Mouse (Mus musculus): Measurements from ENCODE around the gene Nacc2. TPM values are rescaled to one million over a fixed set of nuclear protein-coding genes. Genes with fewer than 3 reads are reported as not detected.

Gene Nacc2
- 18.5 and 18.9 TPM in 2 replicates for total RNA-seq (2014; rRNA removed)
- 12.3 and 18.3 TPM in 2 replicates for polyA plus RNA-seq (2015; fragmentation: Nextera tagmentation; extraction: Ambion mirVana)

GRCm38 (mm10) chr2:26123079-26123648 is at the start of gene Nacc2:
Nacc2 (minus strand) TSS chr2:26123220.
- no peak for ATAC-seq

GRCm38 (mm10) chr2:26172166-26172565 is 49.1 kb upstream of the Nacc2 start:
- DNase-seq = no peak
- Histone ChIP-seq H3K9me3 (ENCODE audit: low read length) (no peaks in the 10 kb centered on the region), H3K27me3 (ENCODE audit: insufficient read depth, low read length) (no peaks in the 10 kb centered on the region), H3K4me2 (ENCODE audit: low read depth) (no peak overlapping the region), H3K4me3 (ENCODE audit: low read depth, low read length) (no peak overlapping the region), H3K27ac (ENCODE audit: low read depth, low read length) (no peak overlapping the region), H3K4me1 (ENCODE audit: insufficient read depth) (no peaks in the 10 kb centered on the region), H3K36me3 (ENCODE audit: insufficient read depth) (no peaks in the 10 kb centered on the region), H3K9ac (no peak overlapping the region)
- no peak for ATAC-seq
- WGBS = 84% methylated on average over 2 of the region's 2 CpGs
- no peak for TF ChIP-seq CTCF (IDR thresholded peaks at IDR 0.05; ENCODE audit: low read depth)

More at GRCm38 (mm10) chr2:26123079-26123648, at the start of gene Nacc2:
- 30% methylated on average over 9 of the region's 9 CpGs for WGBS
- no peaks in the 10 kb centered on the region for H3K9me3 ChIP-seq (ENCODE audit: low read length)
- H3K4me1 ChIP-seq (ENCODE audit: insufficient read depth) = peaks cover 5% of the 10 kb centered on the region; the same call in 1 of the 2 replicates
- peaks cover 24% of the 10 kb centered on the region for H3K27me3 ChIP-seq (ENCODE audit: insufficient read depth, low read length)
- H3K4me3 ChIP-seq (ENCODE audit: low read depth, low read length) = peak within 1 kb of the TSS; percentile 67
- no peak within 1 kb of the TSS for H3K27ac ChIP-seq (ENCODE audit: low read depth, low read length)
- H3K4me2 ChIP-seq (ENCODE audit: low read depth) = peak within 1 kb of the TSS; percentile 97
- H3K36me3 ChIP-seq (ENCODE audit: insufficient read depth) = no peaks in the 10 kb centered on the region
- DNase-seq = no peak
- peak within 1 kb of the TSS; percentile 46 for H3K9ac ChIP-seq
- TF ChIP-seq CTCF (IDR thresholded peaks at IDR 0.05; ENCODE audit: low read depth) = no peak

GRCm38 (mm10) chr2:26170376-26170775 is 47.4 kb upstream of the Nacc2 start:
- no peak overlapping the region for H3K4me2 ChIP-seq (ENCODE audit: low read depth)
- no peaks in the 10 kb centered on the region for H3K27me3 ChIP-seq (ENCODE audit: insufficient read depth, low read length)
- WGBS = 31% methylated on average over 2 of the region's 2 CpGs
- no peaks in the 10 kb centered on the region for H3K36me3 ChIP-seq (ENCODE audit: insufficient read depth)
- no peaks in the 10 kb centered on the region for H3K4me1 ChIP-seq (ENCODE audit: insufficient read depth)
- no peak overlapping the region for H3K4me3 ChIP-seq (ENCODE audit: low read depth, low read length)
- no peak for TF ChIP-seq CTCF (IDR thresholded peaks at IDR 0.05; ENCODE audit: low read depth)
- no peaks in the 10 kb centered on the region for H3K9me3 ChIP-seq (ENCODE audit: low read length)
- no peak for ATAC-seq
- DNase-seq = no peak
- no peak overlapping the region for H3K9ac ChIP-seq
- H3K27ac ChIP-seq (ENCODE audit: low read depth, low read length) = no peak overlapping the region

GRCm38 (mm10) chr2:26168843-26169579 is 46.0 kb upstream of the Nacc2 start:
- Histone ChIP-seq H3K27me3 (ENCODE audit: insufficient read depth, low read length) (no peaks in the 10 kb centered on the region), H3K36me3 (ENCODE audit: insufficient read depth) (no peaks in the 10 kb centered on the region), H3K4me3 (ENCODE audit: low read depth, low read length) (no peak overlapping the region), H3K27ac (ENCODE audit: low read depth, low read length) (no peak overlapping the region), H3K4me2 (ENCODE audit: low read depth) (no peak overlapping the region), H3K9ac (no peak overlapping the region), H3K9me3 (ENCODE audit: low read length) (no peaks in the 10 kb centered on the region), H3K4me1 (ENCODE audit: insufficient read depth) (no peaks in the 10 kb centered on the region)
- no peak for TF ChIP-seq CTCF (IDR thresholded peaks at IDR 0.05; ENCODE audit: low read depth)
- ATAC-seq (no peak), DNase-seq (no peak)
- 37% methylated on average over 11 of the region's 11 CpGs for WGBS

- Histone ChIP-seq H3K4me3 (ENCODE audit: low read depth, low read length) (no peak overlapping the region), H3K36me3 (ENCODE audit: insufficient read depth) (no peaks in the 10 kb centered on the region), H3K9ac (no peak overlapping the region), H3K4me2 (ENCODE audit: low read depth) (no peak overlapping the region), H3K4me1 (ENCODE audit: insufficient read depth) (no peaks in the 10 kb centered on the region), H3K9me3 (ENCODE audit: low read length) (no peaks in the 10 kb centered on the region), H3K27me3 (ENCODE audit: insufficient read depth, low read length) (no peaks in the 10 kb centered on the region), H3K27ac (ENCODE audit: low read depth, low read length) (no peak overlapping the region)
- WGBS = 88% methylated on average over 3 of the region's 3 CpGs
- DNase-seq (no peak), ATAC-seq (no peak)
- no peak for TF ChIP-seq CTCF (IDR thresholded peaks at IDR 0.05; ENCODE audit: low read depth)
These were observed 43.9 kb upstream of the Nacc2 start for GRCm38 (mm10) chr2:26166890-26167289.

GRCm38 (mm10) chr2:26158064-26158463 is 35.0 kb upstream of the Nacc2 start:
- 61% methylated on average over 9 of the region's 9 CpGs for WGBS
- ATAC-seq (no peak), DNase-seq (no peak)
- H3K36me3 ChIP-seq (ENCODE audit: insufficient read depth) = no peaks in the 10 kb centered on the region
- no peak overlapping the region for H3K4me2 ChIP-seq (ENCODE audit: low read depth)
- no peaks in the 10 kb centered on the region for H3K9me3 ChIP-seq (ENCODE audit: low read length)
- H3K9ac ChIP-seq = no peak overlapping the region
- no peak overlapping the region for H3K4me3 ChIP-seq (ENCODE audit: low read depth, low read length)
- H3K27ac ChIP-seq (ENCODE audit: low read depth, low read length) = no peak overlapping the region
- no peaks in the 10 kb centered on the region for H3K27me3 ChIP-seq (ENCODE audit: insufficient read depth, low read length)
- no peak for TF ChIP-seq CTCF (IDR thresholded peaks at IDR 0.05; ENCODE audit: low read depth)
- peaks cover 17% of the 10 kb centered on the region; the same call in 1 of the 2 replicates for H3K4me1 ChIP-seq (ENCODE audit: insufficient read depth)

Measured in forebrain, postnatal 0 days (tissue).